Mouse (Mus musculus): Measurements from ENCODE around the gene Gm49661.
A peak's percentile ranks its signal among the peaks of the same experiment; 100 is the strongest.

Gene Gm49661

GRCm38 (mm10) chr8:84969241-84970134, at the start of gene Gm49661, which contains the start of the genes Prdx2 and Rnaseh2a:
Gm49661 (minus strand) TSS chr8:84969433.
Prdx2 (plus strand) TSS chr8:84969587.
Rnaseh2a (minus strand) TSS chr8:84969767.
- no peak for DNase-seq (ENCODE audit: low read depth, low spot score)

- no peak for DNase-seq (ENCODE audit: low read depth, low spot score)
Observed at GRCm38 (mm10) chr8:85017209-85017608, 48.0 kb upstream of the Gm49661 start.

DNA sequence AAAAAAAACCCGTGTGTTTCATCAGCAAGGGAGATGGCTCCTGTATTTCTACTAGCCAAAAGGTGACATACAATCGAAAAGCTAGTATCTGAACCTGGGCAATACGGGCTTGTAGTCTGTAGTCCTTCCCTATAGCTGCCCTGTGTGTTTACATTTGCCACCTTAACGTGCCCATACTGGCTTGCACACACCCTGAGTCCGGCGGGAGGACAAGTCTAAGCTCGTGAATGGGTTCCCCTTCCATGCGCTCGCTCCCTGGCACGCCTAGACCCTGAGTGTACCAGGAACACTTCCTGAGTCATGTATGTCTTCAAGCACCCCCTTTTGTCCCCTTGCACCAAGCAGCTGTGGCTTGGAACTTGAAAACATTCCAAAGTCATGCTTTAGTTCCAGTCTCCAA, 47.5 kb upstream of the Gm49661 start:
- DNase-seq (ENCODE audit: low read depth, low spot score): no peak

DNA sequence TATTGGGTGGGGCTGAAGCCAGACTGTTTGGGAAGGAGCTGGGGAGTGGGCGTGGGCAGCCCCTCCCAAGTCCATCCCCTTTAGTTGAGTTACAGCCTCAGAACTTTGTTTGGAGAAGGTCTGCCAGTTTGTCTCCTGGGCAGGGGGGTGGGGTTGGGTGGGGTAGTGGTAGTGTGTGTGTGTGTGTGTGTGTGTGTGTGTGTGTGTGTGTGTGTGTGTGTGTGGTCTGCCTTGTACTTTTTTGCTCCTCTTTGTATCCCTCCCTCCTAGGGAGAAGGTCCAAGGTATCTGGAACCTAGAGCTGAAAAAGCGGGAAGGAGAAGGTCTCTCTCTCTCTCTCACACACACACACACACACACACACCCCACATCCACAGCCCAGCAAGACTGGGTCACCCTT, 45.2 kb upstream of the Gm49661 start, which contains the start of gene Best2:
Gene Best2 (minus strand): TSS at position 101 of the 400 bp plus-strand sequence.
- DNase-seq (ENCODE audit: low read depth, low spot score): no peak

- no peak for DNase-seq (ENCODE audit: low read depth, low spot score)
Observed at GRCm38 (mm10) chr8:85013230-85013840, 44.1 kb upstream of the Gm49661 start.

DNA sequence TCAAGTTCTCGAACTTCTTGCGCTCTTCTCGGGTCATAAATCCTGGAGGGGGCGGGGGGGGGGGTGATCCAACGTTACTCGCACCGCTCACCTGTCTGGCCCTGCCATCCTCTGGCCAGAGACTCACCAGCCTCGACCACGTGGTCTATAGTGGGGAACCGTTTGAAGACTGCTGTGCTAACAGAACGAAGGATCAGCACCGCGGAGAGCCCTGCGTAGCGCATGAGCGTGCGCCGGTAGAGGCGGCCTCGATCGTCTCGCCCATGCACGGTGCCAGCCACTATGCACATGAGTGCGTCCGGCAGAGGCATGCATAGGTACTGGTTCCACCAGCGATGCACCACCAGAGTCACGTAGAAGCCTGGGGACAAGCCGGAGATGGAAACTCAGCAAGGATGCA, 42.0 kb upstream of the Gm49661 start:
- DNase-seq (ENCODE audit: low read depth, low spot score): no peak

DNA sequence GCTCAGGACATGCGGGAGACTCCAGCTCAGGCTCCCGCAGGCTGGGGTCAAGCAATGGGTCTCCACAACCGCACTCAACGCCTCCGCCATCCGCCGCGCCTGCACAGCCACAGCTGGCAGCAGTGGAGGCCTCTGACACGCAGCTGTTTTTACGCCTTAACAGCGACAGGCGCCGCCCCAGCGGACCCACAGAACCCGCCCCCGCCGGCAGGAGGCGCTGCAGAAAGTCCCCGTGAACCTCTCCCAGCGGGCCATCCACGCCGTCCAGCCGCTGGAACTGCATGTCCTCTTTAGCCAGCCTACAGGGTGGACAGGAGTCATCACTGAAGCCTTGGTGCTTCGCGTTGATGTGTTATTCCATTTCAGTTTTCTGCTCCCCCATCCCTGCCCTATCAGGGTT, 38.5 kb upstream of the Gm49661 start:
- no peak for DNase-seq (ENCODE audit: low read depth, low spot score)

- no peak for DNase-seq (ENCODE audit: low read depth, low spot score)
Observed at GRCm38 (mm10) chr8:84997649-84998295, 28.5 kb upstream of the Gm49661 start.

DNA sequence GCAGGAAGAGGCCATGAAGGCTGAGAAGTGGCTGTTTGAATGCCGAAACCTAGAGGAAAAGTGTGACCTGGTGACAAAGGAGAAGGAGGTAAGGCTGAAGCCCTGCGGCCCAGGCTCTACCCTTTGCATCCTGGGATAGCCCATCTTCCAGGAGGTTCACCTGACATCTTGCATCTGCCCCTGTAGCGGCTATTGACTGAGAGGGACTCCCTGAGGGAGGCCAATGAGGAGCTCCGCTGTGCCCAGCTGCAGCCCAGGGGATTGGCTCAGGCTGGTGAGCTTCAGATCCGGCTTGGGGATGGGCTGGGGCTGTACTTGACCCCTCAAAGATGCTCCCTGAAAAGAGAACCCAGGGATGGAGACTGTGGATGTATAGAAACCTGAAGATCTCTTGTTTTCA, 27.7 kb upstream of the Gm49661 start:
- DNase-seq (ENCODE audit: low read depth, low spot score): no peak

DNA sequence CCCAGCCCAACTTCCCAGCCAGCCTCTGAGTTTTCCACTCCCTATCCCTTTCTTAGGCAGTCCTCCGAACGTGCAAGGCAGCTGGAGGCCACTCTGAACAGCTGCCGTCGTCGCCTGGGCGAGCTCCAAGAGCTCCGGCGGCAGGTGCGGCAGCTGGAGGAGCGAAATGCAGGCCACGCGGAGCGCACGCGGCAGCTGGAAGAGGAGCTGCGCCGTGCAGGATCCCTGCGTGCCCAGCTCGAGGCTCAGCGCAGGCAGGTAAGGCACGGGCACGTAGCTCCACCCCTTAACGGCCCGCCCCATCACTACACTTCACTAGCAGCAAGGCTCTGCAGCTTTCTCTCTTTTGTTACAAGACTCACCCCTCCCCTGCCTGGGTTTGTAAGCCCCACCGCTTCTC, 26.4 kb upstream of the Gm49661 start:
- no peak for DNase-seq (ENCODE audit: low read depth, low spot score)

GRCm38 (mm10) chr8:84994375-84994774, 25.1 kb upstream of the Gm49661 start:
- no peak for DNase-seq (ENCODE audit: low read depth, low spot score)

- no peak for DNase-seq (ENCODE audit: low read depth, low spot score)
Observed at GRCm38 (mm10) chr8:84990836-84991235, 21.6 kb upstream of the Gm49661 start.

GRCm38 (mm10) chr8:84990349-84990748, 21.1 kb upstream of the Gm49661 start, which contains the start of gene Hook2:
Hook2 (plus strand) TSS chr8:84990603.
- peak; percentile 95 for DNase-seq (ENCODE audit: low read depth, low spot score)

GRCm38 (mm10) chr8:84989810-84990209, 20.6 kb upstream of the Gm49661 start:
- DNase-seq (ENCODE audit: low read depth, low spot score): no peak

- no peak for DNase-seq (ENCODE audit: low read depth, low spot score)
Observed at GRCm38 (mm10) chr8:84989311-84989731, 20.1 kb upstream of the Gm49661 start.

GRCm38 (mm10) chr8:84987903-84988302, 18.7 kb upstream of the Gm49661 start:
- no peak for DNase-seq (ENCODE audit: low read depth, low spot score)

DNA sequence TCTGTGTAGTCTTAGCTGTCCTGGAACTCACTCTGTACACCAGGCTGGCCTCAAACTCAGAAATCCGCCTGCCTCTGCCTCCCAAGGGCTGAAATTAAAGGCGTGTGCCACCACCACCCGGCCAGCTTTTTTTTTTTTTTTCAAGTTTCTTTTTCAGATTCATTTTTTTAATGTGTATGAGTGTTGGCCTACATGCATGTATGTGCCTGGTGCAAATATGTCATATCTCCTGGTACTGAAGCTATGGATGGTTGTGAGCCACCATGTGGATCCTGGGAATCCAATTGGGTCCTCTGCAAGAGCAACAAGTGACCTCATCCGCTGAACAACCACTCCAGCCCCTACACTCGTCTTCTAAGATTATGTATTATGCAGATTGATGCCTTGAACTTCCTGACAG, 18.2 kb upstream of the Gm49661 start:
- no peak for DNase-seq (ENCODE audit: low read depth, low spot score)

GRCm38 (mm10) chr8:84986379-84986945, 17.2 kb upstream of the Gm49661 start:
- DNase-seq (ENCODE audit: low read depth, low spot score): no peak

- DNase-seq (ENCODE audit: low read depth, low spot score): no peak
Observed at GRCm38 (mm10) chr8:84985684-84986378, 16.6 kb upstream of the Gm49661 start.

- no peak for DNase-seq (ENCODE audit: low read depth, low spot score)
Observed at GRCm38 (mm10) chr8:84985049-84985683, 15.9 kb upstream of the Gm49661 start.

Measured in retina, adult 2 months (tissue).